Mouse (Mus musculus): ENCODE measurements at regions not wholly inside any gene's neighbourhood (a gene's known extent, or its start where the extent isn't known, plus 50 kb on each side); places are given as distances from the start of the nearest gene placed in this dataset.

- H3K36me3 ChIP-seq (ENCODE audit: control insufficient read depth, insufficient read depth, low read length), result no peaks in the 10 kb centered on the region
- WGBS, result 61% methylated on average over 12 of the region's 14 CpGs
- no peaks in the 10 kb centered on the region for H3K27me3 ChIP-seq (ENCODE audit: control insufficient read depth, insufficient read depth, low read length)
- H3K4me1 ChIP-seq (ENCODE audit: control insufficient read depth, insufficient read depth, low read length), result no peaks in the 10 kb centered on the region
- no peak overlapping the region for H3K4me2 ChIP-seq (ENCODE audit: low read depth, low read length)
- no peak overlapping the region for H3K27ac ChIP-seq (ENCODE audit: low read depth, low read length)
- no peaks in the 10 kb centered on the region for H3K9me3 ChIP-seq (ENCODE audit: control insufficient read depth, low read length)
- no peak overlapping the region for H3K4me3 ChIP-seq (ENCODE audit: low read depth, low read length)
- no peak overlapping the region for H3K9ac ChIP-seq (replicated peaks; ENCODE audit: low read depth, low read length)
- no peak for ATAC-seq (ENCODE audit: low read depth)
These were observed 138.0 kb upstream of the Lemd2 start for GRCm38 (mm10) chr17:27341952-27342890.

- 88% methylated on average over 3 of the region's 3 CpGs for WGBS
- Histone ChIP-seq H3K4me3 (ENCODE audit: low read depth, low read length) (no peak overlapping the region), H3K27ac (ENCODE audit: low read depth, low read length) (no peak overlapping the region), H3K27me3 (ENCODE audit: control insufficient read depth, insufficient read depth, low read length) (no peaks in the 10 kb centered on the region), H3K9ac (replicated peaks; ENCODE audit: low read depth, low read length) (no peak overlapping the region), H3K4me1 (ENCODE audit: control insufficient read depth, insufficient read depth, low read length) (no peaks in the 10 kb centered on the region), H3K4me2 (ENCODE audit: low read depth, low read length) (no peak overlapping the region), H3K36me3 (ENCODE audit: control insufficient read depth, insufficient read depth, low read length) (no peaks in the 10 kb centered on the region), H3K9me3 (ENCODE audit: control insufficient read depth, low read length) (no peaks in the 10 kb centered on the region)
- ATAC-seq (ENCODE audit: low read depth), result no peak
These were observed 135.6 kb upstream of the Lemd2 start for GRCm38 (mm10) chr17:27339823-27340222.

- WGBS, result 26% methylated on average over 2 of the region's 2 CpGs
- H3K9me3 ChIP-seq (ENCODE audit: control insufficient read depth, low read length), result no peaks in the 10 kb centered on the region
- no peaks in the 10 kb centered on the region for H3K4me1 ChIP-seq (ENCODE audit: control insufficient read depth, insufficient read depth, low read length)
- H3K4me2 ChIP-seq (ENCODE audit: low read depth, low read length), result no peak overlapping the region
- H3K9ac ChIP-seq (replicated peaks; ENCODE audit: low read depth, low read length), result no peak overlapping the region
- H3K27me3 ChIP-seq (ENCODE audit: control insufficient read depth, insufficient read depth, low read length), result no peaks in the 10 kb centered on the region
- H3K4me3 ChIP-seq (ENCODE audit: low read depth, low read length), result no peak overlapping the region
- H3K27ac ChIP-seq (ENCODE audit: low read depth, low read length), result no peak overlapping the region
- H3K36me3 ChIP-seq (ENCODE audit: control insufficient read depth, insufficient read depth, low read length), result no peaks in the 10 kb centered on the region
- no peak for ATAC-seq (ENCODE audit: low read depth)
These were observed 135.0 kb upstream of the Lemd2 start for GRCm38 (mm10) chr17:27339261-27339660.

GRCm38 (mm10) chr17:27335621-27336020 lies 131.4 kb upstream of the Lemd2 start:
- Histone ChIP-seq H3K4me1 (ENCODE audit: control insufficient read depth, insufficient read depth, low read length) (no peaks in the 10 kb centered on the region), H3K36me3 (ENCODE audit: control insufficient read depth, insufficient read depth, low read length) (no peaks in the 10 kb centered on the region), H3K27ac (ENCODE audit: low read depth, low read length) (no peak overlapping the region), H3K4me2 (ENCODE audit: low read depth, low read length) (no peak overlapping the region), H3K9me3 (ENCODE audit: control insufficient read depth, low read length) (no peaks in the 10 kb centered on the region), H3K27me3 (ENCODE audit: control insufficient read depth, insufficient read depth, low read length) (no peaks in the 10 kb centered on the region), H3K9ac (replicated peaks; ENCODE audit: low read depth, low read length) (no peak overlapping the region), H3K4me3 (ENCODE audit: low read depth, low read length) (no peak overlapping the region)
- WGBS, result 47% methylated on average over 4 of the region's 4 CpGs
- no peak for ATAC-seq (ENCODE audit: low read depth)

GRCm38 (mm10) chr17:27333593-27333992 lies 129.3 kb upstream of the Lemd2 start:
- Histone ChIP-seq H3K27ac (ENCODE audit: low read depth, low read length) (no peak overlapping the region), H3K4me2 (ENCODE audit: low read depth, low read length) (no peak overlapping the region), H3K9me3 (ENCODE audit: control insufficient read depth, low read length) (no peaks in the 10 kb centered on the region), H3K4me3 (ENCODE audit: low read depth, low read length) (no peak overlapping the region), H3K36me3 (ENCODE audit: control insufficient read depth, insufficient read depth, low read length) (no peaks in the 10 kb centered on the region), H3K27me3 (ENCODE audit: control insufficient read depth, insufficient read depth, low read length) (no peaks in the 10 kb centered on the region), H3K4me1 (ENCODE audit: control insufficient read depth, insufficient read depth, low read length) (no peaks in the 10 kb centered on the region), H3K9ac (replicated peaks; ENCODE audit: low read depth, low read length) (no peak overlapping the region)
- WGBS, result 81% methylated on average over 16 of the region's 16 CpGs
- no peak for ATAC-seq (ENCODE audit: low read depth)

- no peaks in the 10 kb centered on the region for H3K4me1 ChIP-seq (ENCODE audit: control insufficient read depth, insufficient read depth, low read length)
- no peak for ATAC-seq (ENCODE audit: low read depth)
- WGBS, result 82% methylated on average over 6 of the region's 6 CpGs
- H3K27ac ChIP-seq (ENCODE audit: low read depth, low read length), result no peak overlapping the region
- no peak overlapping the region for H3K4me3 ChIP-seq (ENCODE audit: low read depth, low read length)
- H3K27me3 ChIP-seq (ENCODE audit: control insufficient read depth, insufficient read depth, low read length), result no peaks in the 10 kb centered on the region
- H3K36me3 ChIP-seq (ENCODE audit: control insufficient read depth, insufficient read depth, low read length), result no peaks in the 10 kb centered on the region
- no peak overlapping the region for H3K9ac ChIP-seq (replicated peaks; ENCODE audit: low read depth, low read length)
- H3K4me2 ChIP-seq (ENCODE audit: low read depth, low read length), result no peak overlapping the region
- H3K9me3 ChIP-seq (ENCODE audit: control insufficient read depth, low read length), result no peaks in the 10 kb centered on the region
These were observed 128.9 kb upstream of the Lemd2 start for GRCm38 (mm10) chr17:27333141-27333540.

GRCm38 (mm10) chr17:27332076-27332475 lies 127.8 kb upstream of the Lemd2 start:
- Histone ChIP-seq H3K27ac (ENCODE audit: low read depth, low read length) (no peak overlapping the region), H3K9ac (replicated peaks; ENCODE audit: low read depth, low read length) (no peak overlapping the region), H3K36me3 (ENCODE audit: control insufficient read depth, insufficient read depth, low read length) (no peaks in the 10 kb centered on the region), H3K27me3 (ENCODE audit: control insufficient read depth, insufficient read depth, low read length) (no peaks in the 10 kb centered on the region), H3K9me3 (ENCODE audit: control insufficient read depth, low read length) (no peaks in the 10 kb centered on the region), H3K4me3 (ENCODE audit: low read depth, low read length) (no peak overlapping the region), H3K4me1 (ENCODE audit: control insufficient read depth, insufficient read depth, low read length) (no peaks in the 10 kb centered on the region), H3K4me2 (ENCODE audit: low read depth, low read length) (no peak overlapping the region)
- ATAC-seq (ENCODE audit: low read depth), result no peak
- WGBS, result 91% methylated on average over 4 of the region's 4 CpGs

GRCm38 (mm10) chr17:27331630-27332029 lies 127.4 kb upstream of the Lemd2 start:
- H3K27me3 ChIP-seq (ENCODE audit: control insufficient read depth, insufficient read depth, low read length), result no peaks in the 10 kb centered on the region
- no peak overlapping the region for H3K9ac ChIP-seq (replicated peaks; ENCODE audit: low read depth, low read length)
- H3K27ac ChIP-seq (ENCODE audit: low read depth, low read length), result no peak overlapping the region
- H3K4me3 ChIP-seq (ENCODE audit: low read depth, low read length), result no peak overlapping the region
- H3K9me3 ChIP-seq (ENCODE audit: control insufficient read depth, low read length), result no peaks in the 10 kb centered on the region
- H3K36me3 ChIP-seq (ENCODE audit: control insufficient read depth, insufficient read depth, low read length), result no peaks in the 10 kb centered on the region
- 76% methylated on average over 5 of the region's 5 CpGs for WGBS
- H3K4me1 ChIP-seq (ENCODE audit: control insufficient read depth, insufficient read depth, low read length), result no peaks in the 10 kb centered on the region
- H3K4me2 ChIP-seq (ENCODE audit: low read depth, low read length), result no peak overlapping the region
- ATAC-seq (ENCODE audit: low read depth), result no peak

GRCm38 (mm10) chr17:27329791-27330190 lies 125.5 kb upstream of the Lemd2 start:
- no peak overlapping the region for H3K9ac ChIP-seq (replicated peaks; ENCODE audit: low read depth, low read length)
- H3K4me3 ChIP-seq (ENCODE audit: low read depth, low read length), result no peak overlapping the region
- H3K9me3 ChIP-seq (ENCODE audit: control insufficient read depth, low read length), result no peaks in the 10 kb centered on the region
- no peak for ATAC-seq (ENCODE audit: low read depth)
- H3K36me3 ChIP-seq (ENCODE audit: control insufficient read depth, insufficient read depth, low read length), result no peaks in the 10 kb centered on the region
- no peaks in the 10 kb centered on the region for H3K4me1 ChIP-seq (ENCODE audit: control insufficient read depth, insufficient read depth, low read length)
- H3K4me2 ChIP-seq (ENCODE audit: low read depth, low read length), result no peak overlapping the region
- no peaks in the 10 kb centered on the region for H3K27me3 ChIP-seq (ENCODE audit: control insufficient read depth, insufficient read depth, low read length)
- 64% methylated on average over 6 of the region's 6 CpGs for WGBS
- no peak overlapping the region for H3K27ac ChIP-seq (ENCODE audit: low read depth, low read length)
